Mouse (Mus musculus) T-helper 2 cell (primary cell): ENCODE results near the gene Rnf220.

Experiments
- in situ Hi-C: fragments of 300-600 bp; cut with MboI, MseI; formaldehyde crosslinking; loops from one replicate; pipeline ENCODE4 v1.15.1; 2025; ENCODE audit warnings: high pct_unique_total_duplicates

Rnf220 gene

GRCm38 (mm10) chr4:117272459-117272858 is 224.4 kb downstream of the Rnf220 start:
- in situ Hi-C loops: no loop called here

DNA sequence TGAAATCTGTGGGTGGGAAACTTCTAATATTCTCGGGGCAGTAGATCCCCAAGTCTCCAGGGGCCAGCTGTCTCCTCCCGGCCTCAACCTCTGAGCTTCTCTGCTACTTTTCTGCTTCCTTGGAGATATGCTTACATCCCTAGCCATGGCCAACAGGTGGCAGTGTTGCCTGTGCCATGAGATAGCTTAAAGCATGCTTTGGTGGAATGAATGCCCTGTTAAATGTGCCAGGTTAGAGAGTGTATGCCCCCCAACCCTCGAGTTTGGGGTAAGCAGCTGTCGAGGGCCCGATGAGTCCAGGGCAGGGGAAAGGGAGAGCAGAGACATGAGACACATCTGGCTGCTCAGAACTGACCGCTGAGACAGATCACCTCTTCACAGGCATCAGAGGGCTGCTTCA is 226.6 kb downstream of the Rnf220 start:
- in situ Hi-C loops: no loop called here

- in situ Hi-C loops: loop anchor here (5.0 kb wide), 1 partner anchor 79 kb away; no protein-coding TSS in a partner anchor
Measured at GRCm38 (mm10) chr4:117267831-117268437, 228.9 kb downstream of the Rnf220 start.

- in situ Hi-C loops: loop anchor here (5.0 kb wide), 1 partner anchor 80 kb away; no protein-coding TSS in a partner anchor
Measured at GRCm38 (mm10) chr4:117267284-117267683, 229.6 kb downstream of the Rnf220 start.

DNA sequence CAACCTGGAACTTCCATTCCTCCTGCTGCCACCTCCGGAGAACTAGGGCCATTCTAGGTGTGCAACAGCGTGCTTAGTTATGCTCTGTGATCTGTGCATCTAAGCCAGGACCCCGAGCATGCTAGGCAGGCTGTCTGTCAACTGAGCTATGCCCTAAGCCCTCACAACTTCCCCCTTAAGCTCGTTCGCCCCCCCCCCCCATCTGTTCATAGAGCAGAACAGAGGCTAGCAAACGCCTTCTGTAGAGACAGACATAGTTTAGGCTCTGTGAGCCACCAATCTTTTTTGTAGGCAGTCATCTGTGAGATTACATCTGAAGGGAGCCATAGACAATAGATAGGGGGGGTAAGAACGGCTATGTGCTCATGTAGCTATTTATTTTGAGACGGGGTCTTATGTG is 233.9 kb downstream of the Rnf220 start:
- in situ Hi-C loops: loop anchor here (5.0 kb wide), 1 partner anchor 36 kb away; no protein-coding TSS in a partner anchor

GRCm38 (mm10) chr4:117262101-117262913 is 234.5 kb downstream of the Rnf220 start:
- in situ Hi-C loops: loop anchor here (5.0 kb wide), 1 partner anchor 35 kb away; no protein-coding TSS in a partner anchor

DNA sequence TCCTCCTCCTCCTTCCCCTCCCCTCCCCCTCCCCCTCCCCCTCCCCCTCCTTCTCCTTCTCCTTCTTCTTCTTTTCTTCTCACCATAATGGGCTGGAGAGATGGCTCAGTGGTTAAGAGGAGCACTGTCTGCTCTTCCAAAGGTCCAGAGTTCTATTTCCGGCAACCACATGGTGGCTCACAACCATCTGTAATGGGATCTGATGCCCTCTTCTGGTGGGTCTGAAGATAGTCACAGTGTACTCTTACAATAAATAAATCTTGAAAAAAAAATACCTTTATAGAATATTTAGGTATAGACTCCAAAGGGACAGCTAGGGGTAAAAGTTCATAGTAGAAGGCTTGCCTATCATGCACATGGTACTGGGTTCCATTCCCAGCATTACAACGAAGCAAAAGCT is 235.6 kb downstream of the Rnf220 start:
- in situ Hi-C loops: loop anchor here (5.0 kb wide), 1 partner anchor 34 kb away; no protein-coding TSS in a partner anchor

GRCm38 (mm10) chr4:117259909-117260308 is 236.9 kb downstream of the Rnf220 start:
- in situ Hi-C loops: loop anchor here (5.0 kb wide), 1 partner anchor 33 kb away; no protein-coding TSS in a partner anchor

GRCm38 (mm10) chr4:117254672-117255071 is 242.2 kb downstream of the Rnf220 start:
- in situ Hi-C loops: no loop called here

DNA sequence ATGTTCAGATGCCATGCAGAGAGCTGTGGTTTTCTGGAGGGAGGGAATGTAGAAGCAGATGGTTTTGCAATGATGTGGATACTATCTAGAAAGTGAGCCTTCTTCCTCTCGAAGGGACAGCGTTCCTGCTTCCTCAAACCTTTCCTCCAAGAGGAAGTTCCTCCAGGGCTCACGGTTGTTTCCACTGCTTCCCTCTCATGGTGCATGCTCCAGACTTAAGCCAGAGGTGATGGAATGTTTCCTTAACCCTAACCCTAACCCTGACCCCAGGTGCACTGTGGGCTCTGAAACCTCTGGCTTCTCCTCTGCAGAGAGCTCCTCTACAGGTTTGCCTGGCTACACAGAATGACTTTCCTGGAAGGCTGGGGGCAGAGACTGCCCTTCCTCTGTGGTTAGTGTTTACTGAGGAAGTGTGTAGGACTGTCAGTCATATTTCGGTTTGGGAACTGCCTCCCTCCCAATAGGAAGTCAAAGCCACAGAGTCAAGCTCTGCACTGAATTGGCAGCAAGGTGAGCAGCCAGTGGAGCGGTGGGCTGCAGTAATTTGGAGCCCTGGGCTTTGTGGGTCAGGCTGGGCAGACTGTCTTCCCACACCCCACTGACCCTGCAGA is 242.7 kb downstream of the Rnf220 start:
- in situ Hi-C loops: no loop called here

DNA sequence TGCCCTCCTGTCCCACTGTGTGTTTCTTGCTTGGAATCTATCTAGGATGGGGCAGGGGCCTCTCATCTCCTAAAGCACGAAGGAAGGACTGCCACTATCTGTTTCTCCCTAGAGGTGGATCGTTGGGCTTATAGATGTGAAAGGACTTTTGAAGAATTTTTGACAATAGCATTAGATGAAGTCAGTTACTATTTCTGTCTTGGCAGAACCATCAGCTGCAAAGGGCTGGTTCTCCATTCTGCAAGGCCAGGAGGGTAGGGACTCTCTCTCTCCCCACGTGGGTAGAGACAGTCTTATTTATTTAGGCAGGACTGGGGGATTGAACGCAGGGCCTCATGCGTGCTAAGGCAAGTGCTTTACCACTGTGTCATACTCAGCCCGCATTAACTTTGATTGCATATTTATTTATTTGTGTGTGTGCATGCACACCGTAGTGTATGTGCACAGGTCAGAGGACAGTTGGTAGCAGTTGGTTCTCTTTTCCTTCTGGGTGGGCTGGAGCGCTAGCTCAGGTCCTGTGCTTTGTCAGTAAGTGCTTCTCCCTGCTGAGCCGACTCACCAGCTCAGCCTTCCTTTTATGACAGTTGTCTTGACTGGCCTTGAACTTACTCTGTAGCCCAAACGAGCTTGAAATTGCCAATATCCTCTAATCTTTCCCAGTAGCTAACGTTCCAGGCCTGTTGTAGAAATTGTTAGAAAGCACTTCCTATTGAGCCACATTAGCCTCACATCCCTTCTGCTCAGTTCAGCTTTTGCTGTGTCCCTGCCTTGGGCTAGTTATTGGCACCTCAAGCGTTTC is 243.4 kb downstream of the Rnf220 start:
- in situ Hi-C loops: no loop called here

- in situ Hi-C loops: no loop called here
Measured at GRCm38 (mm10) chr4:117252755-117253154, 244.1 kb downstream of the Rnf220 start.

- in situ Hi-C loops: no loop called here
Measured at GRCm38 (mm10) chr4:117252351-117252750, 244.5 kb downstream of the Rnf220 start.

DNA sequence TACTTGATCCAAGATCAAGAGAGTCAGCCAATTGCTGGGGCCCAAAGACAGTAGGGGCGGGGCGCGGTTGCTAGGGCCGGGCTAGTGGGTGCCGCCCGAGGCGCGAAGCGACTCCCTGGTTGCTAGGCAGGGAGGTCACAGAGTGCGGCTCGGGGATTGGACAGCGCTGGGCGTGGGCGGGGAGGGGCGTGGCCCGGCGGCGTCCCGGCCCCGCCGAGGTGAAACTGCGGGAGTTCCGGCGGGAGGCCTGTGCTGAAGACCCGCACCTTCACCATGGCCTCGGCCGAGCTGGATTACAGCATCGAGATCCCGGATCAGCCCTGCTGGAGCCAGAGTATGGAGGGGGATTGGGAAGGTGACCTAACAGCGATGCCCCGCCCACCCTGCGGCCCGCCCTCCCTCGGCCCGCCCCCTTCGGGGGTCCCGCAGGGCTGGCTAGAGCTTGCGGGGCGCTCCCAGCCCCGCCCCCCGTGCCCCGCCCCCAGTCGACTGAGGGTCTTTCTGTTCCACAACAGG is 245.0 kb downstream of the Rnf220 start, which contains the start of the genes Tmem53 and Armh1:
Gene Tmem53, plus strand, starts transcription at position 151 of the 516 bp plus-strand sequence.
Gene Armh1, minus strand, starts transcription at position 325 of the 516 bp plus-strand sequence.
- in situ Hi-C loops: no loop called here

DNA sequence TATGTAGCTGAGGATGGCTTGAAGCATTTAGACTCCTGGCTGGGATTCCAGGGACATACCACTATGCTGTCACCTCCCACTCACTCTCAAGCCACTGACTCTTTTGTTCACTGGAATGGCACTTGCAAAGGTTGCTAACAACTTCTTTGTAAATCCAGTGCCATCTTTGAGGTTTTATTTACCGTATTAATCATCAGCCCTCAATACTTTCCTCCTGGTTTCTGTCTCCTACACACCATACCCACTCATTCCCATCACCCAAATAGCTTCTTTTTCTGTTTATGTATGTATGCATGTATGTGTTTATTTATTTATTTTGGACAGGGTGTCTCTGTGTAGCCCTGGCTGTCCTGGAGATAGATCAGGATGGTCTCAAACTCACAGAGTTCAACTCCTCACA is 245.9 kb downstream of the Rnf220 start:
- in situ Hi-C loops: no loop called here

GRCm38 (mm10) chr4:117240867-117241266 is 256.0 kb downstream of the Rnf220 start:
- in situ Hi-C loops: no loop called here

DNA sequence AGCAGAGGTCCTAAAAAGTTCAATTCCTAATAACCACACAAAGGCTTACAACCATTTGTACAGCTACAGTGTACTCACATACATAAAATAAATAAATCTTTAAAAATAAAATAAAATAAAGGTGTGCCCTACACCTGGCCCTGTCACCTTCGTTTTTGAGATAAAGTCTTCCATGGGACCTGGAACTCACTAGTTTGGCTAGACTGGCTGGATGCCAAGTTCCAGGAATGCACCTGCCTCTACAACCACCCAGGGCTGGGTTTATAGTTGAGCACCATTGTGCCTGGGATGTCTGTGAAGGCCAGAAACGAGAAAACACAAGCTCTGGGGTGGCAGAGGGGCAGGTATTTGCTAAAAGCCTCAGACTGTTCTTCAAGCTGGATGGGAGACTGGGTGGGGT is 257.7 kb downstream of the Rnf220 start:
- in situ Hi-C loops: no loop called here

DNA sequence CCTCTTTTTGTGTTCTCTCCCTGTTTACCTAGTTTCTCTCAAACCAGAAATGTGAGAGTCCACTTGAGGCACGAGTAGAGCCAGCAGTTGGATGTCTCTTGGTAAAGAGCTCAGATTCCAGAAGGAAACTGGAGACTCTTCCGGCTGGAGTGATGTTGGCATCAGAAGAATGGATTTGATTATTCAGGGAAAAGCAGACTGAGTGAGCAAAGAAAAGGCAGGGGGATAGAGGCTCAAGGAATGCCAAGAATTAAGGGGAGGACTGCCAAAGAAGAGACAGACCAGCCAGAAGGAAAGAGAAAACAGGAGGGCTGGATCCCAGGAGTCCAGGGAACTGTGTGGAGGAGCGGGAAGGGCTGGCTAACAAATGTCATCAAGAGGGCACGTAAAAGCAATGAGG is 261.0 kb downstream of the Rnf220 start:
- in situ Hi-C loops: no loop called here

DNA sequence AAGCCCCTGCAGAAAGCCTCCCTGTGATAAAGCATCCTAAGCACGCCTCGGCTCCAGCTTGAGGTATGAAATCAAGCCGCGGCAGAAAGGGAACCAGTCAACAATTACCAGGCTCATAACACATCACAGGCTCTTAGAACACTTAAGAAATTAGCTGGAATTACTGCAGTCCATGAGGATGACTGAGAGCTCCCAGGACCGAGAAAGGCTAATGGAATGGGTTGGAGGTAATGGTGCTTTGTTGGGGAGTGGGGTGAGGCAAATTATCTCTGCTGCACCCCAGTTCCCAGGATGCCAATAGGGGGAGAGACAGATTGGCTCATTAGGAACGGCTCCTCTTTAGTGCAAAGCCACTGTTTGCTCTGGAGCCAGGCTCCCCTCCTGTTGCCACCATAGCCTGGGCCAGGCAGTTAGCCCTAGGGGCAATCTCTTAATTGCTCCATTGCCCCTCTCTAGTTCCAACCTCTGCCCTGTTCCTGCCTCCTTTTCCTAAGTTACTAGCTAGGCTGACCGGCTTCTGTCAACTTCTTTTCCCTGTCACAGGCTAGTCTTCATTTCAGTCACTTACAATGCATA is 262.6 kb downstream of the Rnf220 start:
- in situ Hi-C loops: no loop called here

DNA sequence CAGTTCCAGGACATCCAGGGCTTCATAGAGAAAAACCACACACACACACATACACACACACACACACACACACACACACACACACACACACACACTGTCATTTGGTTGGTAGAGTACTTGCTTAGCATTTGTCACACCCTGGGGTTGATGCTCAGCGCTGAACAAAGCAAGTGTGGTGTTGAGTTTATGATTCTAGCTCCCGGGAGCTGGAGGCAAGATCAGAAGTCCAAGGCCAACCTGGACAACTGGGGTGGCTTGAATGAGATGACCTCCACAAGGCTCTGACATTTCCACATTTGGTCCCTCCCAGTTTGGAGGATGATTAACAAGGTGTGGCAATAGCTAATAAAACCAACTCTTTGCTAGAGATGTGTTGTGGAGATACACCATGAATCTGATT is 265.6 kb downstream of the Rnf220 start:
- in situ Hi-C loops: no loop called here

DNA sequence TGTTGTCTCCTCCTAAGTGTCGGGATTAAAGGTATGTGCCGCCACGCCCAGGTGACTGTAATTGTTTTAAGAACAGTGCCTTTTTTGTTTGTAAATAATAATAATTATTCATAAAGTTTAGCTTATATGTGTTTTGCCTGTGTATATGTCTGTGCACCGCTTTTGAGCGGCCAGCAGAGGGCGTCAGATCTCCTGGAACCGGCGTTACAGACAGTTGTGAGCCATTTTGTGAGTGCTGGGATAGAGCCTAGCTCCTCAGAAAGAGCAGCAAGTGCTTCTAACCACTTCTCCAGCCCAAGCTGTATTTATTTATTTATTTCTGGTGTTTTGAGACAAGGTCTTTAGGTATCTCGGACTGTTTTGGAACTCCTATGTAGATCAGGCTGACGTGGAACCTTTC is 266.5 kb downstream of the Rnf220 start:
- in situ Hi-C loops: no loop called here
